Mouse (Mus musculus): ENCODE data around the gene Tubgcp6. TPM values are rescaled to one million over a fixed set of nuclear protein-coding genes. Genes with fewer than 3 reads are reported as not detected.

Tubgcp6 gene
- 37.9 and 40.3 TPM in 2 replicates for polyA plus RNA-seq (2012)

- no peak for TF ChIP-seq GATA1 (IDR thresholded peaks at IDR 0.05; ENCODE audit: low read length)
These were observed at the start of gene Tubgcp6 for GRCm38 (mm10) chr15:89122649-89123366. TSS of gene Tubgcp6 (minus strand) at chr15:89123112.

GRCm38 (mm10) chr15:89172276-89172935, 49.5 kb upstream of the Tubgcp6 start:
- TF ChIP-seq GATA1 (IDR thresholded peaks at IDR 0.05; ENCODE audit: low read length): no peak

DNA sequence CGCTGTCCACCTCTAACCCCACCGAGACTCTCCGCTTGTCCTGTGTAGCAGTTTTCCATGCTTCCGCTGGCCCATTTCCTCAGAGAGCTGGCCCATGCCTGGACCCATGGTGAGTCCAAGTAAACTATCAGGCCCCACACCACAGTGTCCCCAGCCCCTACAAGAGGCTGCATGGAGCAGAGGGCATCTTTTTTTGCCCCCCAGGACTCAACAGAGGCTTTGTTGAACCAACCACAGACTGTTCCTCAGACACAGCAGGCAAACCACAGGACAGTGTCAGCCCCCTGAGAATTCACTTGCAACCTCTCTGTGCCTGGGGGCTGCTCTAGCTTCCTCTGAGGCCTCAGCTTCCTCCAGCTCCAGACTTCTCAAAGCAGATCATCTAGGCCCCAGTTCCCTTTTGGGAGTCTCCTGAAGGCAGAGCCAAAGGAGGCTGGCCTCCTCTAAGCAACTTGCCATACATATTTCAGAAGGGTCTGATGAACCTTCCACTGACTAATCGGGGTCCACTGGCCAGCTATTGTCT, 48.7 kb upstream of the Tubgcp6 start:
- no peak for TF ChIP-seq GATA1 (IDR thresholded peaks at IDR 0.05; ENCODE audit: low read length)

- no peak for TF ChIP-seq GATA1 (IDR thresholded peaks at IDR 0.05; ENCODE audit: low read length)
These were observed 47.2 kb upstream of the Tubgcp6 start for GRCm38 (mm10) chr15:89170102-89170501.

GRCm38 (mm10) chr15:89169431-89169830, 46.5 kb upstream of the Tubgcp6 start:
- TF ChIP-seq GATA1 (IDR thresholded peaks at IDR 0.05; ENCODE audit: low read length): no peak

DNA sequence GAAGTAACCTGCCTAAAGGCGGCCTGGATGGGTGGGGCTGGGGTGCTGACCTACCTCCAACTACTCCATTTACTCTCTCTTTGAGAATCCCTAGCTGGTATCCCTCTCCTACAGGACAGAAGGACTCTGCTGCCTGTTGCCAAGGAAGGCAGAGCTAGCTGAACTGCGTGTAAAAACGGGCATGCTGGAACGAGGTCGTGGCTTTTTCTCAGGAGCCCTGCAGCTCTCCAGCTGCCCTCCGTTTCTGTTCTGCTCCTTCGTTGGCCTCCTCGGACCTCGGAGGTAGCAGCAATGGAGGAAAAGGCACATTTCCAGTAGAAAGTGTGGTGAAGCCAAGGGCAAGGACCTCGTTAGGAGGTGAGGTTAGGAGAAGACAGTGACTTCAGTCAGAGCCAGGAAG, 46.0 kb upstream of the Tubgcp6 start:
- TF ChIP-seq GATA1 (IDR thresholded peaks at IDR 0.05; ENCODE audit: low read length): no peak

DNA sequence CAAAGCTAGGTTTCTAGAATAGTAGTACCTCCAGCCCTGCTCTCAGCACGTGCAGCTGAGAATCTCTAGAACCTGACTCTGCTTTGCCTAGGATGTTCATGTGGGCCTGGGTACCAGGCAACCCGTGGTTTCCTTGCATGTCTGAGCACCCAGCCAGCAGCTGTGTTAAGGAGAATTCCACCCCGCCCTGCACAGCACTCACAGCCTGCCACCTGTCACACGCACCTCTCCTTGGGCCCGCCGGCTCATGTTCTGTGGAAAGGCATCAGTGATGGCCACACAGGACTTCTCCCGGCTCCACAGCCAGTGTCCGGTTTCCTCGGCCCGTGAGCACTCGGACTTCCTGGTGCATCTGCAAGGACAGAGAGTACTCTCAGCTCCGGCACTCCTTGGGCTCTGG, 42.6 kb upstream of the Tubgcp6 start:
- TF ChIP-seq GATA1 (IDR thresholded peaks at IDR 0.05; ENCODE audit: low read length): no peak

DNA sequence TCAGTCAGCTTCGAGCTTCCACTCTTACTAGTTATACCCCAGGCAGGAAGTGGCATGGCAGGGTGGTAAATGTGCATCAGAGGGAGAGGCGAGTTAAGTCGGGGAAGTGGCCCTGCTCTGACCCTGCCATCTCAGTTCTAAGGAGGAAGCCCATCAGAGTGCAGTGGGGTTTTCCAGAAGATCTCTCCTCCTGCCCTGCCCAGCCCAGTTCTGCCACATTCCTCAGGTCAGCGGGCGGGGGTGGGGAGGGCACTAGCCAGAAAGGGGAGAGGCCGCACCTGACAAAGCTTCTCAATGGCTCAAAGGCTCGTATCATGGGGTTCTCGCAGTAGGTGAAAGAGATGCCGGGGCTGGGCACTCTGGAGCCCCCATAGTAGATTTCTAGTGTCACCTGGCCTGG, 38.5 kb upstream of the Tubgcp6 start:
- no peak for TF ChIP-seq GATA1 (IDR thresholded peaks at IDR 0.05; ENCODE audit: low read length)

DNA sequence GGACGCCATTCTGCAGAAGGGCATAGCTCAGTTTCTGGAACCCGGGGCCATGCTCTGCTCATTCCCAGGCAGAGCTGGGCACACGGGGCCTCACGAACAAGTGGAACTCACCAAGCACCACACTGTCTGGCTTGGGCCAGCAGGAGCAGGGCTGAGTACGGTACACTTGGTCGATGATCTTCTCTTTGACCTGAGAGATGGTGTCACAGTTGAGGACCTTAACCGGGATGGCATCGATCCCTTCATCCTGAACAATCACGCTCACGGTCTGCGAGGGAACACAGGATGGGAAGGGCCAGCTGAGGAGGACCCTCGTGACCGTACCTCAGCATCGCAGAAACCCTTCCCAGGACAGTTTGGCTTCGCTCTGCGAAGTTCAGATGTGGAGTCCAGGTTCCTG, 35.6 kb upstream of the Tubgcp6 start:
- no peak for TF ChIP-seq GATA1 (IDR thresholded peaks at IDR 0.05; ENCODE audit: low read length)

DNA sequence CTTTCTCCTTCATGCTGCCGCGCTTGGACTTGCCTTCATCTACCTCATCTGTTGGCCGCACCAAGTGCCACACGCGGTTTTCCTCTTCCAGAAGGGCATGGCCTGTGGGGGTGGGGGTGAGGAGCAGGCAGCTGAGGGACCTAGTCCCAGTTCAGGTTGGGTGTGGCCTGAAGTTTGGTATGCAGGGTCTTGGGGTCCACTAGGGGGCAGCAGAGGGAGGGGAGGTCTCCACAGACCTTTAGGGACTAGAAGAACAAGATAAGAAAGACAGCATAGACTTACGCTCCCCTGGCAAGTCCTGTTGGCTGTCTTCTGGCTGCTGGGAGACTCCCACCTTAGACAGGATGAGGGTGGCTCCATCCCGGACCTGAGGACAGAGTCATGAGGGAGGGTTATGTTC, 35.0 kb upstream of the Tubgcp6 start:
- TF ChIP-seq GATA1 (IDR thresholded peaks at IDR 0.05; ENCODE audit: low read length): no peak

DNA sequence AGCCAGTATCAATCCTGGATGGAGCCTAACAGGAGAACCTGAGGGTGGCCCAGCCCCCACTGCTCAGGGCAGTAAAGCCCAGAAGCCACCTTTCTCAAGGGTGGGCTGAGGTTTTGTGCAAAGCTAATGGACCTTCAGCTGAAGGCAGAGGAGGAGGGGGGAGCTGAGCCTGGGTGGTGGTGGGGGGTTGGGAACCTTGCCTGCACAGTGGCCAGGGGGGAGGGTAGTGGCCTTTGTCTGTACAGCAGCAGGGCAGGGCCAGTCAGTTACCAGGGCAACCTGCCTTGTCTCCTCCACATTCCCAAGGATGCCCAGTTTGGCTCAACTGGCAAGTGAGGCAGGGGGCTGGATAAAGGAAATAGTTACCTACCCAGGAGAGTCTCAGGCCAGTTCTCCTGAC, 29.4 kb upstream of the Tubgcp6 start:
- no peak for TF ChIP-seq GATA1 (IDR thresholded peaks at IDR 0.05; ENCODE audit: low read length)

- no peak for TF ChIP-seq GATA1 (IDR thresholded peaks at IDR 0.05; ENCODE audit: low read length)
These were observed 27.1 kb upstream of the Tubgcp6 start for GRCm38 (mm10) chr15:89150041-89150390.

DNA sequence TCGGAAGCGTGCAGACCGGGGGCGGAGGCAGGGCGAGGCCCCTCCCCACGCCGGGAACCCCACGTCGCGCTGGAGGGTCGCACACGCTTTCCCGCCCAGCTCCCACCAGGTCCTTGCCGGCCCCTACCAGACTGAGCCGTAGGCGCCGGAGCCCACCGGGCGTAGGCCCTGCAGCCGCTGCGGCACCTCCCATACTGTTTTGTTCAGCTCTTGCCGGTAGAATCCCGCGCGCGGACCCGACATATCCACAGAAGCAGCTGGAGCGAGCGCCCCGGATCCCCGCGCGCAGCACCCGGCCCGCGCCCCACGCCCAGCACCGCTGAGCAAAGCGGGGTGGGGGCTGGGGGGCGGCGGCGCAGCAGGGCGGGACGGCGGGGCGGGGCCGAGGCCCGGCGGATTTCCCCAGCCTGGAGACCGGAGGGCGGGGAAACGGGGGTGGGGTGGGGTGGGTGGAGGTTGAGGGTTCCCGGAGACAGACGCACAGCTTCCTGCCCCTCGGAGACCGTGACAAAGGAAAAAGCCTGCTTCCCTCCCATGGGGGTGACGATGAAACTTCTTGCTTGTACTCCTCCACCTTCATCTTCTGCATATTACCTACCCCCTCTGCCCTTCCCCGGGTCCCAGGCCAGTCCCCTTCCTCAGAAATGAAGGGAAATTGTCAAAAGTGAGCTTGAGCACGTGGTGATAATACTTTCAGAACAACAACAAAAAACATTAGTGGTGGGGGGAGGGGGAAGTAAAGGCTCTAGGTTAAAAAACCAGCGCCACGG, 26.5 kb upstream of the Tubgcp6 start, which contains the start of gene Mapk11:
Gene Mapk11 (minus strand): TSS at position 358 of the 770 bp plus-strand sequence.
- TF ChIP-seq GATA1 (IDR thresholded peaks at IDR 0.05; ENCODE audit: low read length): no peak

- no peak for TF ChIP-seq GATA1 (IDR thresholded peaks at IDR 0.05; ENCODE audit: low read length)
These were observed 25.8 kb upstream of the Tubgcp6 start for GRCm38 (mm10) chr15:89148496-89149270.

- no peak for TF ChIP-seq GATA1 (IDR thresholded peaks at IDR 0.05; ENCODE audit: low read length)
These were observed 25.0 kb upstream of the Tubgcp6 start for GRCm38 (mm10) chr15:89147895-89148294.

Data from G1E-ER4 (cell line).